Mouse (Mus musculus) mouse embryonic stem cell (cell line): ENCODE data around the gene Spaca5.

ENCODE experiments used
- in situ Hi-C, 2 experiments: fragments of 300-500 bp; cut with MboI; formaldehyde crosslinking; loops; 1 replicate in 1 of 2; 3 replicates in 1 of 2; pipeline ENCODE4 v1.14.3; 2019 to 2020; ENCODE audit warnings: low sequenced_read_pairs in 2 of 2, low pct_unique_long_range_greater_than_20kb in 1 of 2, mixed read lengths in 1 of 2; ENCODE audit not compliant: unreplicated experiment in 1 of 2

Spaca5 gene

GRCm38 (mm10) chrX:21068106-21068505, at the start of gene Spaca5:
Gene Spaca5 (plus strand): TSS chrX:21068406.
- in situ Hi-C loops = no loop called here

GRCm38 (mm10) chrX:21061460-21061859, 6.7 kb upstream of the Spaca5 start:
- in situ Hi-C loops = no loop called here

- in situ Hi-C loops = no loop called here
Measured at GRCm38 (mm10) chrX:21061866-21062543, 6.2 kb upstream of the Spaca5 start, which contains the start of gene Zfp182. Gene Zfp182 (minus strand): TSS chrX:21062316.

- in situ Hi-C loops = no loop called here
Measured at GRCm38 (mm10) chrX:21062544-21062890, 5.7 kb upstream of the Spaca5 start.

GRCm38 (mm10) chrX:21088645-21088982, 20.4 kb downstream of the Spaca5 start:
- in situ Hi-C loops = no loop called here

GRCm38 (mm10) chrX:21088983-21089866, 21.0 kb downstream of the Spaca5 start, which contains the start of gene Zfp300:
Gene Zfp300 (minus strand): TSS chrX:21089527.
- in situ Hi-C loops = no loop called here

GRCm38 (mm10) chrX:21089867-21090239, 21.6 kb downstream of the Spaca5 start:
- in situ Hi-C loops = no loop called here

GRCm38 (mm10) chrX:21115520-21115919, 47.3 kb downstream of the Spaca5 start, which contains the start of gene Ssxa1:
Gene Ssxa1 (plus strand): TSS chrX:21115820.
- in situ Hi-C loops = no loop called here
